Mouse (Mus musculus) macrophage (primary cell): Measurements from ENCODE around the gene Numb. TPM values are rescaled to one million over a fixed set of nuclear protein-coding genes. Genes with fewer than 3 reads are reported as not detected.
"Not testable (repeated sequence)": the region's sequence is repeated elsewhere in the genome, so short reads cannot be mapped to it uniquely, and the experiment has no call there.

Source experiments
- H3K27ac ChIP-seq: fragments of 350-480 bp; formaldehyde crosslinking; 2 replicates; pipeline ENCODE4 v1.9.0; 2021
- H3K36me3 ChIP-seq: fragments of 350-480 bp; formaldehyde crosslinking; 2 replicates; pipeline ENCODE4 v1.9.0; 2021; ENCODE audit errors: inconsistent target
- H3K4me3 ChIP-seq: fragments of 350-480 bp; formaldehyde crosslinking; 2 replicates; pipeline ENCODE4 v1.9.0; 2021; ENCODE audit errors: inconsistent target
- H3K79me2 ChIP-seq: fragments of 350-480 bp; formaldehyde crosslinking; 2 replicates; pipeline ENCODE4 v1.9.0; 2021; ENCODE audit errors: inconsistent target
- WGBS: methylation state at CpG from one replicate; pipeline ENCODE4 v1.1.7; 2026; ENCODE audit warnings: inconsistent platforms; ENCODE audit not compliant: missing documents; 5-methylcytosine and 5-hydroxymethylcytosine counted together
- polyA plus RNA-seq: library from polyadenylated mRNA; stranded (reverse); fragments of 250-400 nt; gene quantifications from 3 replicates; pipeline ENCODE4 v1.2.4, GENCODE M21; 2018; ENCODE audit warnings: inconsistent platforms
- total RNA-seq, 78 experiments: library from RNA; depleted of rRNA; stranded (reverse); fragments of 250-400 nt; gene quantifications; 1 replicate in 9 of 78; 2 replicates in 24 of 78; 3 replicates in 43 of 78; 4 replicates in 2 of 78; pipeline ENCODE4 v1.2.4; 2018; ENCODE audit warnings: inconsistent platforms in 56 of 78

The Numb gene
- total RNA-seq (2018; cell fraction: chromatin; rRNA removed): 100 to 1,000 TPM in 13 of 26 experiments, 10 to 100 TPM in 13; 38.8 to 134 (median 102) TPM
- total RNA-seq (2018; cell fraction: cytosol; rRNA removed): 10 to 100 TPM; 29.9 to 47.4 (median 39.5) TPM
- 10 to 100 TPM; 31.4 to 93.3 (median 56.6) TPM for total RNA-seq (2018; cell fraction: nucleus; rRNA removed)
- 32.8 to 57.9 TPM (median 47.1 TPM) in 3 replicates for polyA plus RNA-seq

- Histone ChIP-seq H3K36me3 (no peaks in the 10 kb centered on the region), H3K27ac (peak within 1 kb of the TSS; percentile 58), H3K79me2 (peaks cover 46% of the 10 kb centered on the region), H3K4me3 (peak within 1 kb of the TSS; percentile 67)
- WGBS: 1% methylated on average over 46 of the region's 63 CpGs
Observed at GRCm38 (mm10) chr12:83921535-83922381, at the start of gene Numb. Gene Numb (minus strand): TSS chr12:83921934.

GRCm38 (mm10) chr12:83965235-83965634 lies 43.5 kb upstream of the Numb start:
- H3K36me3 ChIP-seq: no peaks in the 10 kb centered on the region
- WGBS: 92% methylated on average over 6 of the region's 7 CpGs
- H3K27ac ChIP-seq: no peak overlapping the region
- no peaks in the 10 kb centered on the region for H3K79me2 ChIP-seq
- no peak overlapping the region for H3K4me3 ChIP-seq

GRCm38 (mm10) chr12:83958278-83958677 lies 36.5 kb upstream of the Numb start:
- H3K4me3 ChIP-seq: no peak overlapping the region
- WGBS: 86% methylated on average over 9 of the region's 9 CpGs
- no peak overlapping the region for H3K27ac ChIP-seq
- no peaks in the 10 kb centered on the region for H3K36me3 ChIP-seq
- peaks cover 20% of the 10 kb centered on the region for H3K79me2 ChIP-seq

GRCm38 (mm10) chr12:83951711-83952575 lies 30.2 kb upstream of the Numb start:
- Histone ChIP-seq H3K79me2 (peaks cover 41% of the 10 kb centered on the region), H3K36me3 (no peaks in the 10 kb centered on the region), H3K27ac (no peak overlapping the region), H3K4me3 (peak overlapping the region; percentile 15; the same call in 1 of the 2 replicates)
- 85% methylated on average over 32 of the region's 32 CpGs for WGBS

GRCm38 (mm10) chr12:83950840-83951701 lies 29.3 kb upstream of the Numb start:
- WGBS: under 1% methylated on average over 114 of the region's 116 CpGs
- peak overlapping the region; percentile 15; the same call in 1 of the 2 replicates for H3K4me3 ChIP-seq
- H3K79me2 ChIP-seq: peaks cover 41% of the 10 kb centered on the region
- H3K36me3 ChIP-seq: no peaks in the 10 kb centered on the region
- no peak overlapping the region for H3K27ac ChIP-seq

- under 1% methylated on average over 21 of the region's 37 CpGs for WGBS
- Histone ChIP-seq H3K79me2 (peaks cover 40% of the 10 kb centered on the region), H3K4me3 (peak within 1 kb of the TSS; percentile 52), H3K36me3 (no peaks in the 10 kb centered on the region), H3K27ac (peak within 1 kb of the TSS; percentile 88)
Observed at GRCm38 (mm10) chr12:83950493-83950839, 28.7 kb upstream of the Numb start, which contains the start of gene Riox1. Gene Riox1 (plus strand): TSS chr12:83950608.

- H3K36me3 ChIP-seq: no peaks in the 10 kb centered on the region
- peak overlapping the region; percentile 88 for H3K27ac ChIP-seq
- peaks cover 35% of the 10 kb centered on the region for H3K79me2 ChIP-seq
- peak overlapping the region; percentile 52 for H3K4me3 ChIP-seq
- WGBS: 8% methylated on average over 11 of the region's 11 CpGs
Observed at GRCm38 (mm10) chr12:83949776-83950492, 28.2 kb upstream of the Numb start.

- Histone ChIP-seq H3K36me3 (no peaks in the 10 kb centered on the region), H3K4me3 (no peak overlapping the region; the same call in 1 of the 2 replicates), H3K79me2 (peaks cover 28% of the 10 kb centered on the region), H3K27ac (peak overlapping the region; percentile 88)
- 62% methylated on average over 4 of the region's 4 CpGs for WGBS
Observed at GRCm38 (mm10) chr12:83949043-83949442, 27.3 kb upstream of the Numb start.

- peak overlapping the region; percentile 82 for H3K27ac ChIP-seq
- no peak overlapping the region for H3K4me3 ChIP-seq
- 45% methylated on average over 8 of the region's 8 CpGs for WGBS
- H3K79me2 ChIP-seq: peaks cover 11% of the 10 kb centered on the region
- H3K36me3 ChIP-seq: no peaks in the 10 kb centered on the region
Observed at GRCm38 (mm10) chr12:83947260-83947811, 25.6 kb upstream of the Numb start.

GRCm38 (mm10) chr12:83941938-83942337 lies 20.2 kb upstream of the Numb start:
- no peaks in the 10 kb centered on the region for H3K36me3 ChIP-seq
- H3K27ac ChIP-seq: no peak overlapping the region
- no peak overlapping the region for H3K4me3 ChIP-seq
- H3K79me2 ChIP-seq: no peaks in the 10 kb centered on the region
- 82% methylated on average over 3 of the region's 3 CpGs for whole genome bisulfite sequencing

- 82% methylated on average over 3 of the region's 4 CpGs for WGBS
- Histone ChIP-seq H3K79me2 (no peaks in the 10 kb centered on the region), H3K4me3 (no peak overlapping the region), H3K36me3 (no peaks in the 10 kb centered on the region), H3K27ac (no peak overlapping the region)
Observed at GRCm38 (mm10) chr12:83940031-83940430, 18.3 kb upstream of the Numb start.

- Histone ChIP-seq H3K79me2 (no peaks in the 10 kb centered on the region), H3K36me3 (no peaks in the 10 kb centered on the region), H3K4me3 (no peak overlapping the region), H3K27ac (no peak overlapping the region)
- WGBS: 87% methylated on average over 2 of the region's 2 CpGs
Observed at GRCm38 (mm10) chr12:83939332-83939731, 17.6 kb upstream of the Numb start.

- H3K27ac ChIP-seq, H3K79me2 ChIP-seq, H3K36me3 ChIP-seq, H3K4me3 ChIP-seq: not testable (repeated sequence)
- WGBS: 100% methylated on average over 1 of the region's 1 CpGs
Observed at GRCm38 (mm10) chr12:83938592-83938991, 16.9 kb upstream of the Numb start.
